Mouse (Mus musculus): Measurements from ENCODE around the gene Cln6.

DNA sequence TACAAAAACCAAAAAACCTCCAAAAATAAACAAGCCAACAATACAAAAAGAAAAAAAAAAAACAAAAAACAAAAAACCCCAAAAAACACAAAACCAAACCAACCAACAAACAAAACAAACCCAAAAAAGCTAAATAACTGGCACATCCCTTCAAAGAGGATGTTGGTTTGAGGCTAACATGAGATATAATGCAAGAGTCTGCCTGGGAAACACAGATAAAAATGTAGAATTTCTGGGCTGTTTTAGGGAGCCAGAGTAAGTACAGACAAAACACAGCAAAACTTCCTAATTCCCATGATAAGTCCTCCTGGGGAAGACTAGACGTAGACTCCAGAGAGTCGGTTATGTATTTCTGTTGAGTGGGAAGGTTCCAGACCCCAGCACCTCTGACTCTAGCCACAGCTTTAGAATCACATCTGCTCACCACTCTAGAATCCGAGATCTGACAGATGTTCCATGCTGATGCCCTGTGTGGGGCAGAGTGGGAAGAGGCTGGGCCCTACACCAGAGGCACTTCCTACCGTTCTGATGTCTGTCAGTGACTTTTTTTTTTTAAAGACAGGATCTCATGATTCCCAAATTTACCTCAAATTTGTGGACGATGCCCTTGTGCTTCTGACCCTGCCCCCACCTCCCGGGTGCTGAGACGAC is 38.5 kb downstream of the Cln6 start:
- TF ChIP-seq EP300 (optimal IDR thresholded peaks at IDR 0.05) (no peak), CTCF (IDR thresholded peaks at IDR 0.05; ENCODE audit: low read depth) (no peak)
